Mouse (Mus musculus) cerebellum, adult 2 months (tissue): ENCODE results near the gene Blnk. TPM values are rescaled to one million over a fixed set of nuclear protein-coding genes. Genes with fewer than 3 reads are reported as not detected.

Experiments
- DNase-seq, 2 experiments: peaks; one replicate each; pipeline ENCODE4 v3.0.0; 2021
- H3K27ac ChIP-seq: fragments of 200-500 bp; 2 replicates; pipeline ENCODE4 v1.5.1; 2012; ENCODE audit warnings: low read length, control low read depth, inconsistent platforms; ENCODE audit not compliant: insufficient read depth
- H3K27me3 ChIP-seq: fragments of 200-500 bp; 2 replicates; pipeline ENCODE4 v1.6.1; 2012; ENCODE audit warnings: inconsistent platforms, mild to moderate bottlenecking, low read length, moderate library complexity; ENCODE audit not compliant: control insufficient read depth, insufficient read depth
- H3K4me1 ChIP-seq: fragments of 200-500 bp; 2 replicates; pipeline ENCODE4 v1.6.1; 2011; ENCODE audit warnings: low read length; ENCODE audit not compliant: control insufficient read depth, insufficient read depth
- H3K4me3 ChIP-seq: fragments of 200-500 bp; replicated peaks from 2 replicates; pipeline ENCODE3; 2011; ENCODE audit warnings: mild to moderate bottlenecking, low read depth, low read length, control low read depth; ENCODE audit not compliant: insufficient read depth
- CTCF ChIP-seq: fragments of 200-500 bp; IDR thresholded peaks from 2 replicates; pipeline ENCODE4 v1.5.1; 2011; ENCODE audit warnings: low read depth, mild to moderate bottlenecking, control low read depth, low read length, moderate library complexity, borderline replicate concordance; ENCODE audit not compliant: insufficient read depth
- POLR2A ChIP-seq: fragments of 200-500 bp; IDR thresholded peaks from 2 replicates; pipeline ENCODE4 v1.6.1; 2011; ENCODE audit warnings: low read length, control low read depth, borderline replicate concordance; ENCODE audit not compliant: insufficient read depth
- WGBS: fragments of 180-500 bp; shearing (Covaris S2); methylation state at CpG from one replicate; pipeline ENCODE4 v1.1.7; 2018; 5-methylcytosine and 5-hydroxymethylcytosine counted together
- polyA plus RNA-seq: library from polyadenylated mRNA; depleted of rRNA; stranded (reverse); fragments of >200 nt; gene quantifications from 2 replicates; pipeline ENCODE4 v1.2.3, GENCODE M21; 2012

The Blnk gene
- polyA plus RNA-seq, 1 experiment, result 0.92 TPM

DNA sequence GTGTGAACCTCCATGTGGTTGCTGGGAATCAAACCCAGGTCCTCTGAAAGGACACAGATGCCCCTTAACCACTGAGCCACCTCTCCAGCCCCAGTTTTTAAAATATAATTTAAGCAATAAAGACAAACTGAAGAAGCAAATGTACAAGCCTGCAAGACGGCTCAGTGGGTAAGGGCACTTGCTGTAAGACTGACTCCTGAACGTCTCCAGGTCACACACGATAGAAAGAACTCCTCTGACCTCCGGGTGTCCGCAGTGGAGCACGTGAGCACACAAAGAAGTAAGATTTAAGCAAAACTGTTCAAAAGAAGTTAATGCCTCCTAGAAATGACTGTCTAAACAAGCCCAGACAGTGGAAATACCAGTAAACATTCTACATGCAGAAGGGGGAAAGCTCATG is 2.4 kb upstream of the Blnk start:
- DNase-seq, result no peak
- WGBS, result 90% methylated on average over 6 of the region's 6 CpGs
- Histone ChIP-seq H3K4me3 (no peak overlapping the region), H3K27me3 (no peaks in the 10 kb centered on the region; the same call in 1 of the 2 replicates), H3K27ac (no peak overlapping the region), H3K4me1 (no peaks in the 10 kb centered on the region; the same call in 1 of the 2 replicates)
- TF ChIP-seq POLR2A, result no peak
- TF ChIP-seq CTCF, result no peak

DNA sequence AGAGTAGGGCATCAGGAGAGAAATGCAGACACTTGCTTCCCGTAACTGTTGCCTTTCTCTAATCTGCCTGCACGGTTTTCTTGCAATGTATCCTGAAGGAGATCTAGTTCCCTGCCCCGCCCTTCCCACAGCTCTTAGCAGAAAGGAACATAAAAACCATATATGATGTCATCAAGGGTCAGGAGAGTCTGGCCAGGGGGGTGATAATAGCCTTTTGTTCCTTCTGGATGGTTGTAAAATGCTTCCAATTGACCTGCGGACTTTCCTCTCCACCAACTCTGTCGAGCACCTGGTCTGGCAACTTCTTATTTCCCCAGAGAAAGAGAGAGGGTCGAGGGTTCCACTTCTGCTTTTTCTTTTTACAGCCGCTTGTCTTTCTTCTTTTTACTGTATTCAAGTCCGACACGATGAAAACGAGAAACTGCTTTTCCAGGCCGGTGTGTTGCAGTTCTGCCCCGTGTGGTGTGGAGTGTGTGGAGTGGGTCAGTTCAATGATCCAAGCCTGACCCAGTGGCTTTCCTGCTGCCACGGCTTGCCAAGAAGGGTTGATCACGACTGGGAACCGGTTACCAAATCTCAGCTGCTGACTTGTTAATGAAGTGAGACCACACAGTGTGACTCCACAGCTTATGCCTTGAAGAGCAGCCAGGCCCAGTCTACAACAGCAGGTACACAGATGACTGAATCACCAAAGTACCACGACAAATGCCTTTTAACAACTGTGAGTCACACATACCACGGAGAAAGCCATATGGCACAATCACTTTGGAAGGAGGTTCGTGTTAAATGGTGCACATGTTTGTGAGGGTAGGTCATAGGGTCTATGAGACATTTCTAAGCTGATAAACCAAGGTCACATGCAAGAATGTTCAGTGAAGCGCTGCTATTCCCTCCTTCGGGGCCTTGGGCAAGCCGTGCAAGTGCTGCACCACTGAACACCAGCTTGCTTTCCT is 1.4 kb upstream of the Blnk start:
- Histone ChIP-seq H3K27me3 (no peaks in the 10 kb centered on the region; the same call in 1 of the 2 replicates), H3K27ac (no peak overlapping the region), H3K4me1 (no peaks in the 10 kb centered on the region; the same call in 1 of the 2 replicates), H3K4me3 (no peak overlapping the region)
- DNase-seq, result peak; percentile 30 to 66
- TF ChIP-seq POLR2A (no peak), CTCF (no peak)
- 29% methylated on average over 21 of the region's 21 CpGs for WGBS

DNA sequence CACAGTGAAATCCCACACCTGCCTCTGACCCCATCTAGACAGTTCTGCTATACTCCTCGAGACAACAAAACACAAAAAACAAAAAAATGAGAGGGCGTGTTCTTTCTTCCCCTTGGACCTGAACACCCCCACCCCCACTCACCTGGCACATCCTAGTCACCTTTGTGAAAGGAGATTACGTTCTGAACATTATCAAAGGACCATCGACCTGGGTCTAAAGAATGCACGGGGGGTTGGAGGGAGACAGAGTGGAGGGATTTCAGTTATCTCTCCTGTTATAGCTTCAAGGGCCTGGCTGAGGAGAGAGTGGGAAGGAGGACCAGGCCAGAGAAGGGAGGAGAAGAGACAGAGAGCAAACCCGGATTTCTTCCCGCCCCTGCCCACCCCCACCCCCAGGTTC is 576 bp upstream of the Blnk start:
- no peaks in the 10 kb centered on the region; the same call in 1 of the 2 replicates for H3K4me1 ChIP-seq
- H3K27me3 ChIP-seq, result no peaks in the 10 kb centered on the region; the same call in 1 of the 2 replicates
- 82% methylated on average over 7 of the region's 7 CpGs for WGBS
- no peak overlapping the region for H3K4me3 ChIP-seq
- TF ChIP-seq POLR2A (no peak), CTCF (no peak)
- H3K27ac ChIP-seq, result no peak overlapping the region
- no peak for DNase-seq

DNA sequence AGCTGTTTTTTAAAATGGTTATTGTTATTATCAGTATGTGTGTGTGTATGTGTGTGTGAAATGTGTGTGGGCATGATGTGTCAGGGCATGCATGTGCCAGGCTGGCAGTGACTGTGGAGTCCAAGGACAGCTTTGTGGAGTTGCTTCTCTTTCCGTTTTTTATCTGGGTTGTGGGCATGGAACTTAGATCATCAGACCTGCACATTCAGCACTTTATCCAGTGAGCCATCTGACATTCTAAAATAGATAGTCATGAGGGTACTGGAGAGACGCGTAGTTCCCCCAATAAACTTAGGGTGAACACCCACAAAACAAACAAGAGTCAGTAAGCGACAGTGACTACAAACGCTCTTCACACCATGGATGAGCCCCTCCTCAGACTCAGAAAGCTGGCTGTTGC is 979 bp downstream of the Blnk start:
- H3K4me3 ChIP-seq, result no peak overlapping the region
- 93% methylated on average over 5 of the region's 5 CpGs for WGBS

DNA sequence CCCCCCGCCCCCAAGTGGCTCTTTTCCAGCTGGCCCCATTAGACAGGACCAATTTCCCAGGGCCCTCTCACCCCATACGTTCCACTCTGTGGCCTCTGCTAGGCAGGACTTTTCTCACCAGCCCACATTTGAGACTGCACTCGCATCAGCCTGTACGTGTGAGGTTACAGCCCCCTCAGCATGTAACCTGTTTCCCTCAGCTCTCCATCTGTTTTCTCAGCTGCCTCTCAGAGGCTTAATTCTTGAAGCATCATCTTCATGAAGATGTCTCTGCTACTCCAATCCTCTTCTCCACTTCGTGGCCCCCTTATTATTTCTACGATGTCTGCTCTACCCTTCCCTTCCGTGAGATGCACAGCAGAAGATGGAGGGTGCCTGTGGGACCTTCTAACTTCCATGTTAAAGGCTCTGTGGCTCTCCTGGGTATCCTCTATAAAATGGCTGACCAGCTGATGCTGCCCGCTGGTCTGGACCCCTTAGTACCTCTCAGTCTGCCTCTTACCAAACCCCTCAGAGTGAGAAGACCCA is 1.8 kb downstream of the Blnk start:
- WGBS, result 48% methylated on average over 8 of the region's 8 CpGs
- TF ChIP-seq POLR2A (no peak), CTCF (no peak)
- Histone ChIP-seq H3K27me3 (no peaks in the 10 kb centered on the region), H3K27ac (no peak overlapping the region), H3K4me3 (no peak overlapping the region), H3K4me1 (no peaks in the 10 kb centered on the region; the same call in 1 of the 2 replicates)
- no peak for DNase-seq

More for the DNA sequence above, 979 bp downstream of the Blnk start:
- Histone ChIP-seq H3K27me3 (no peaks in the 10 kb centered on the region; the same call in 1 of the 2 replicates), H3K27ac (no peak overlapping the region), H3K4me1 (no peaks in the 10 kb centered on the region; the same call in 1 of the 2 replicates)
- TF ChIP-seq POLR2A, result no peak
- TF ChIP-seq CTCF, result no peak
- DNase-seq, result no peak

DNA sequence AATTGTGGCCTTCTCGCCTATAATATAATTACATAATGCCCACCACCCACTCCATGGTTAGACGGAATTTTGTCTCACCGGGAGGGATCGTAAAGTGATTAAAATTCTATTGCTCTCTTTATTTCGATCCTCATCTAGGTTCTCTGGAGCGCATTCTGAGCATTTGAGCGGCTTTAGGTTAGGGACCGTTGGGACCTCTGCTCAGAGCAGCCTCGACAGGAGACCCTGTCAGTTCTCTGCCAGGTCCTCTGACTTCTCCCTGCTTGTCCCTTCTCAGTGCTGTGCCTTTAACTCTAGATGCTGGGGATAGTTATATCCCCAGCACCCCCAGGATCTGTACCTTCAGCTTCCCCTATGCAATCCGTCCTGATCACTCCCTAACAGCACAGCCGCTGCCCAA is 2.2 kb downstream of the Blnk start:
- no peaks in the 10 kb centered on the region; the same call in 1 of the 2 replicates for H3K4me1 ChIP-seq
- no peak for TF ChIP-seq CTCF
- no peaks in the 10 kb centered on the region for H3K27me3 ChIP-seq
- no peak overlapping the region for H3K27ac ChIP-seq
- 70% methylated on average over 11 of the region's 11 CpGs for WGBS
- no peak for DNase-seq
- no peak overlapping the region for H3K4me3 ChIP-seq

DNA sequence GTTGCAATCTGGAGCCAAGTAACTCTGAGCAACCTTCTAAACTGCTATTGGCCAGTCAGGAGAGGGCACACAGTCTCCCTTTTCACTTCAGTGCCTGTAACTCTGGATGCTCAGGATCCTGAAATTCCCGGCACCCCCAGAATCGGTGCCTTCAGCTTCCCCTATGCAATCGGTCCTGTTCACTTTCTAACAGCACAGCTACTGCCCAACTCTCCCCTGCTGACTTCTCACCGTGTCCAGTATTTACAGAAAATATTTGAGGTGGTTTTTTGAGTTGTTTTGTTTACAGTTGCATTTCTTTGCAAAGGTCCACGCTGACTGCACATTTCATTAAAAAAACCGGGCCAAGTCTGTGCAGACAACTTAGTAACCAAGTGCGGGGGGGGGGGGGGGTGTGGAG is 2.7 kb downstream of the Blnk start:
- DNase-seq, result no peak
- Histone ChIP-seq H3K4me3 (no peak overlapping the region), H3K27me3 (no peaks in the 10 kb centered on the region), H3K27ac (no peak overlapping the region), H3K4me1 (no peaks in the 10 kb centered on the region; the same call in 1 of the 2 replicates)
- 74% methylated on average over 7 of the region's 7 CpGs for WGBS
- TF ChIP-seq CTCF (no peak), POLR2A (no peak)
